Mouse (Mus musculus): ENCODE measurements around the gene Zfp292. TPM values are rescaled to one million over a fixed set of nuclear protein-coding genes. Genes with fewer than 3 reads are reported as not detected.

The Zfp292 gene
- polyA plus RNA-seq, 1 experiment from 2014 or later = 28.9 TPM

DNA sequence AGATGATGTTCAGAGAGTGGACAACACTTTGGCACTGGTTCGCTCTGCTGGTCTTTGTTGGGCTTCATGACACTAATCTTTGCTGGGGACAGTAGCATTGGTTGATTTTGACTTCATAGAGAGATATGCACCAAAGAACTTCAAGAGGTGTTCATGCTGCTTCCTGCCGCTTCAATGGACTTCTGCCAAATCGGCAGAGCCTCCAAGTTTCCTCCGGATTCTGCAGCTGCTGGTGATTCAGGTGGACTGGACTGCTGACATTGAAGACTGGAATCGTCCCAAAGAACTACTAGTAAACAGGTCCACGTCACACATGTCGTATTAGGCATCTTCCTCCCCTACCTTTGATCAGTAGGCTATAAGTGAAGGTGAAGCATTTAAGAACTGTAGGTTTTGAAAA, 30.7 kb downstream of the Zfp292 start:
- Histone ChIP-seq H3K9ac (replicated peaks; ENCODE audit: low read depth, low read length) (no peak overlapping the region), H3K36me3 (ENCODE audit: control insufficient read depth, insufficient read depth, low read length) (peaks cover 13% of the 10 kb centered on the region; the same call in 1 of the 2 replicates), H3K27ac (ENCODE audit: low read length) (no peak overlapping the region), H3K27me3 (ENCODE audit: control insufficient read depth, insufficient read depth, low read length) (no peaks in the 10 kb centered on the region), H3K9me3 (ENCODE audit: control insufficient read depth, low read depth, low read length) (no peaks in the 10 kb centered on the region), H3K4me3 (ENCODE audit: low read depth, low read length) (no peak overlapping the region), H3K4me1 (ENCODE audit: control insufficient read depth, insufficient read depth, low read length) (no peaks in the 10 kb centered on the region), H3K4me2 (replicated peaks; ENCODE audit: low read depth, low read length) (no peak overlapping the region)
- no peak for ATAC-seq (ENCODE audit: insufficient number of reproducible peaks, insufficient read depth, low FRiP score, low read depth)
- 94% methylated on average over 7 of the region's 7 CpGs for WGBS

DNA sequence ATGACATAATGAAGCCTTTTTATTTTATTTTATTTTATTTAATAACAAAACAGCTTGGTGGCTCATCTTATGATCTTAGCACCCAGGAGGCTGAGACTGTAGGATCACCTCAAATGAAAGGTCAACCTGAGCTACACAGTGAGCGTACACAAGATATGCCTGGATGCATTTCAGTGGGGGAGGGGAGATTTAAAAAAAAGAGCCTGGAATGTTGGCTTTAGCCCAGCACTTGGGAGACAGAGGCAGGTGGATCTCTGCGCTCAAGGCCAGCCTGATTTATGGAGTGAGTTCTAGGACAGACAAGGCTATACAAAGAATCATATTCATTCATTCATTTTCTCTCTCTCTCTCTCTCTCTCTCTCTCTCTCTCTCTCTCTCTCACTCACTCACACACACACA, 32.6 kb downstream of the Zfp292 start:
- Histone ChIP-seq H3K27ac (ENCODE audit: low read length) (no peak overlapping the region), H3K4me3 (ENCODE audit: low read depth, low read length) (no peak overlapping the region), H3K27me3 (ENCODE audit: control insufficient read depth, insufficient read depth, low read length) (no peaks in the 10 kb centered on the region), H3K9ac (replicated peaks; ENCODE audit: low read depth, low read length) (no peak overlapping the region), H3K4me1 (ENCODE audit: control insufficient read depth, insufficient read depth, low read length) (no peaks in the 10 kb centered on the region), H3K36me3 (ENCODE audit: control insufficient read depth, insufficient read depth, low read length) (peaks cover 13% of the 10 kb centered on the region; the same call in 1 of the 2 replicates), H3K9me3 (ENCODE audit: control insufficient read depth, low read depth, low read length) (no peaks in the 10 kb centered on the region), H3K4me2 (replicated peaks; ENCODE audit: low read depth, low read length) (no peak overlapping the region)
- 91% methylated on average over 2 of the region's 2 CpGs for WGBS
- no peak for ATAC-seq (ENCODE audit: insufficient number of reproducible peaks, insufficient read depth, low FRiP score, low read depth)

DNA sequence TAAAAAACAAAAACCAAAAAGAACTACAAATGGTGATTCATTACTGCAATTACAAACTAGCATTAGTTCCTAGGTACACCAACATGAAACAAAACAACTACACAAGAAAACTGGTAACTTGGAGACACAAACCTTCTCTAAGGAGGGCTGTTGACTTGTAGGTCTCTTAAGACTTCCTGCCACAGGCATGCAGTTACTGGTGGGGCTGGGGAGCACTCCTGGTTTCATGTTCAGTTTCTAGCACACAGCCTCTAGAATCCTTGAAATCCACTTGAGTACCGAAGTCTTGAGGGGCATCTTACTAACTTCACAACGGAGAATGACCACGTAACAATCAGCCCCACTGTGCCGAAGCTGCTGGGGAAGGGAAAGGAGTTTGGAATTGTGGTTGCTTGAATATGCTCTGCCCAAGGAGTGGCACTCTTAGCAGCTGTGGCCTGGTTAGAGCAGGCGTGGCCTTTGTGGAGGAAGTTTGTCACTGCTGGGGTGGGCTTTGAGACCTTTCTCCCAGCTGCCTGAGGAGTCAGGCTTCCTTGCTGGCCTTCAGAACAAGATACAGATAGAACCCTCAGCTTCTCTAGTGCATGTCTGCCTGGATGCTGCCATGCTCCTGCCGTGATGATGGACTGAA, 35.0 kb downstream of the Zfp292 start:
- Histone ChIP-seq H3K4me1 (ENCODE audit: control insufficient read depth, insufficient read depth, low read length) (no peaks in the 10 kb centered on the region), H3K4me2 (replicated peaks; ENCODE audit: low read depth, low read length) (no peak overlapping the region), H3K27me3 (ENCODE audit: control insufficient read depth, insufficient read depth, low read length) (no peaks in the 10 kb centered on the region), H3K36me3 (ENCODE audit: control insufficient read depth, insufficient read depth, low read length) (peaks cover 8% of the 10 kb centered on the region; the same call in 1 of the 2 replicates), H3K9me3 (ENCODE audit: control insufficient read depth, low read depth, low read length) (no peaks in the 10 kb centered on the region), H3K27ac (ENCODE audit: low read length) (no peak overlapping the region), H3K9ac (replicated peaks; ENCODE audit: low read depth, low read length) (no peak overlapping the region), H3K4me3 (ENCODE audit: low read depth, low read length) (no peak overlapping the region)
- 95% methylated on average over 6 of the region's 6 CpGs for WGBS
- ATAC-seq (ENCODE audit: insufficient number of reproducible peaks, insufficient read depth, low FRiP score, low read depth) = no peak

DNA sequence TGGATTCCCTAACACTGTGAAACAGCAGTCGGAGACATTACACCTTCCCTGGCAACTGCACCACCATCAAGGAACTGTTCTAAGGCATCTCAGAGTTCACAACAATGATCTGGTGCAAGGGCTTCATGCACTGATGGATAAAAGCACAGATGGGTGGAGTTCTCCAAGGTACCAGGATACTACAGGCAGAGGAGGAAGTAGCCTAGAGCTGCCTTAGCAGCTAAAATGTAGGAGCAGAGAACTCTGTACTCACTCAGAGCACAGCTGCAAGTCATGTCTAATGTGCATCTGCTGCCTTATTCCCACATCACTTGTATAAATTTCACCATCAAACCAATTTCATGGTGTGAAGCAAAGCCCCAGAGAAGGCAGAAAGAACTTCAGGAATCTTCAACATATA, 38.9 kb downstream of the Zfp292 start:
- Histone ChIP-seq H3K9me3 (ENCODE audit: control insufficient read depth, low read depth, low read length) (no peaks in the 10 kb centered on the region), H3K27ac (ENCODE audit: low read length) (no peak overlapping the region), H3K36me3 (ENCODE audit: control insufficient read depth, insufficient read depth, low read length) (peaks cover 9% of the 10 kb centered on the region), H3K27me3 (ENCODE audit: control insufficient read depth, insufficient read depth, low read length) (no peaks in the 10 kb centered on the region), H3K4me2 (replicated peaks; ENCODE audit: low read depth, low read length) (no peak overlapping the region), H3K4me3 (ENCODE audit: low read depth, low read length) (no peak overlapping the region), H3K4me1 (ENCODE audit: control insufficient read depth, insufficient read depth, low read length) (no peaks in the 10 kb centered on the region), H3K9ac (replicated peaks; ENCODE audit: low read depth, low read length) (no peak overlapping the region)
- WGBS = 94% methylated on average over 1 of the region's 1 CpGs
- ATAC-seq (ENCODE audit: insufficient number of reproducible peaks, insufficient read depth, low FRiP score, low read depth) = no peak

DNA sequence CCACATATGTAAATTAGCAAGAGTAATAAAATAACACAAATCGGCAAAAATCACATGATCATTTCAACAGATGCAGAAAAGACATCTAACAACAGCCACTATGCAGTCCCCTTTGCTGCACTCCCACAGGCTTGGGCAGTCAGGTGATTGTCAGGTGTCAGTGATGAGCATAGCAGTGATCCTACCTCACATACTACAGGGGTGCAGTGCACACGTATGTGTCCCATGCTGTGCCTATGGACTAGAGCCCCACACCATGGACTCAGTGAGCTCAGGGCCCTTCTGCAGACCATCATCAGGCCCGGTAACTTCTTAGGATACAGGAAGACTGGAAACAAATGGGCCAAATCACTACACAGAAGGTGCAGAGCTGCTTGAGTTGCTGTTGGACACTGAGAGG, 39.9 kb downstream of the Zfp292 start:
- Histone ChIP-seq H3K9me3 (ENCODE audit: control insufficient read depth, low read depth, low read length) (no peaks in the 10 kb centered on the region), H3K27me3 (ENCODE audit: control insufficient read depth, insufficient read depth, low read length) (no peaks in the 10 kb centered on the region), H3K36me3 (ENCODE audit: control insufficient read depth, insufficient read depth, low read length) (peaks cover 16% of the 10 kb centered on the region), H3K9ac (replicated peaks; ENCODE audit: low read depth, low read length) (no peak overlapping the region), H3K4me2 (replicated peaks; ENCODE audit: low read depth, low read length) (no peak overlapping the region), H3K27ac (ENCODE audit: low read length) (no peak overlapping the region), H3K4me3 (ENCODE audit: low read depth, low read length) (no peak overlapping the region), H3K4me1 (ENCODE audit: control insufficient read depth, insufficient read depth, low read length) (no peaks in the 10 kb centered on the region)
- 85% methylated on average over 3 of the region's 3 CpGs for WGBS
- no peak for ATAC-seq (ENCODE audit: insufficient number of reproducible peaks, insufficient read depth, low FRiP score, low read depth)

DNA sequence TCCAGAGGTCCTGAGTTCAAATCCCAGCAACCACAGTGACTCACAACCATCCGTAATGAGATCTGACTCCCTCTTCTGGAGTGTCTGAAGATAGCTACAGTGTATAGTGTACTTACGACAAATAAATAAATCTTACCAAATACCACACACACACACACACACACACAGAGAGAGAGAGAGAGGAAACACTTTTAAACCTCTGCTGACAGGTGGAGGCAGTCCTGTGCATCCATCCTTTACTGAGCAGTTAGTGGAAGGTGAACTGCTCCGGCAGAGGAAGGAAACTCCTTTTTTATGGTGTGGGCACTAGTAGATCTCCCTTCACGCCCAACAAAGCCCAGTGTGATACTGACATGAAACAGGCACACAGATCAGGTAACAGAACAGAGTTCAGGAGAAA, 51.3 kb downstream of the Zfp292 start:
- no peak for ATAC-seq (ENCODE audit: insufficient number of reproducible peaks, insufficient read depth, low FRiP score, low read depth)
- H3K27me3 ChIP-seq (ENCODE audit: control insufficient read depth, insufficient read depth, low read length) = no peaks in the 10 kb centered on the region
- WGBS = 87% methylated on average over 4 of the region's 4 CpGs
- peaks cover 9% of the 10 kb centered on the region; the same call in 1 of the 2 replicates for H3K36me3 ChIP-seq (ENCODE audit: control insufficient read depth, insufficient read depth, low read length)
- H3K9me3 ChIP-seq (ENCODE audit: control insufficient read depth, low read depth, low read length) = no peaks in the 10 kb centered on the region
- no peak overlapping the region for H3K4me3 ChIP-seq (ENCODE audit: low read depth, low read length)
- H3K27ac ChIP-seq (ENCODE audit: low read length) = no peak overlapping the region
- no peak overlapping the region for H3K9ac ChIP-seq (replicated peaks; ENCODE audit: low read depth, low read length)
- no peaks in the 10 kb centered on the region for H3K4me1 ChIP-seq (ENCODE audit: control insufficient read depth, insufficient read depth, low read length)
- no peak overlapping the region for H3K4me2 ChIP-seq (replicated peaks; ENCODE audit: low read depth, low read length)

DNA sequence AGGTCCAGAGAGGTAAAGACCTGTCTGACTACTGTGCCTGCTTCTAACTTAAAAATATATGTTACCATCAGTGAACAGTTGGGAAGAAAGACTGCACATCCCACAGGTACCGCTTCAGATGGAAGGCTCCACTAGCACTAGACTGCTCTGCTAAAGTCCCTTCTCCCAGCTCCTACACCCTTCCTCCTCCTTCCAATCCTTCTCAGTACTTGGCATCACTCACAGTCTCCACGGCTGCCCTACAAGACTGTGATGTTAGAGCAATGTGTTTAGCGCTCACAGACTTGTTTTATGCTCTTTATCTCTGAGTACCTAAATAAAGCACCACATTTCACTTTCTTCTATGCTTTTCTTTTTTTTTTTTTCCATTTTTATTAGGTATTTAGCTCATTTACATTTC, 53.3 kb downstream of the Zfp292 start:
- Histone ChIP-seq H3K9me3 (ENCODE audit: control insufficient read depth, low read depth, low read length) (no peaks in the 10 kb centered on the region), H3K27ac (ENCODE audit: low read length) (no peak overlapping the region), H3K4me3 (ENCODE audit: low read depth, low read length) (no peak overlapping the region), H3K4me1 (ENCODE audit: control insufficient read depth, insufficient read depth, low read length) (no peaks in the 10 kb centered on the region), H3K4me2 (replicated peaks; ENCODE audit: low read depth, low read length) (no peak overlapping the region), H3K36me3 (ENCODE audit: control insufficient read depth, insufficient read depth, low read length) (peaks cover 4% of the 10 kb centered on the region; the same call in 1 of the 2 replicates), H3K27me3 (ENCODE audit: control insufficient read depth, insufficient read depth, low read length) (no peaks in the 10 kb centered on the region), H3K9ac (replicated peaks; ENCODE audit: low read depth, low read length) (no peak overlapping the region)
- WGBS = 96% methylated on average over 3 of the region's 3 CpGs
- no peak for ATAC-seq (ENCODE audit: insufficient number of reproducible peaks, insufficient read depth, low FRiP score, low read depth)

DNA sequence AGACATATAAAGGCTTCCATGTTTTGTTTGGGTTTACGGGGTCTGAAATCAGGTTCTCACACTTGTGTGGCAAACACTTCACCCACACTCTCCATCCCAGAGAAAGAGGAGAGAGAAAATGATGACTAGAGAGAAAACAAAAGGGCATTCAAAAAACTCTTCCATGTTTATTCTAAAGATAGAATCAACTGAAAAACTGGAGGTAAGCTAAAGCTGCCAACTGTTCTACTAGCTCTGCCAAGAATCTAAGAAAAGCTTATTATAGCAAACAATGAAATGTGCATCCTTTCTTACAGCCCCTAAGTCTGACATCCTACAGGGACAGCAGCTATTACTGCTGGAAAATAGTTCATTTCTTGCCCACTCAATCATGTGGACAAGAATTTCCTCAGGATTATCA, 58.9 kb downstream of the Zfp292 start:
- Histone ChIP-seq H3K9ac (replicated peaks; ENCODE audit: low read depth, low read length) (no peak overlapping the region), H3K27ac (ENCODE audit: low read length) (no peak overlapping the region), H3K4me1 (ENCODE audit: control insufficient read depth, insufficient read depth, low read length) (no peaks in the 10 kb centered on the region), H3K9me3 (ENCODE audit: control insufficient read depth, low read depth, low read length) (no peaks in the 10 kb centered on the region), H3K4me2 (replicated peaks; ENCODE audit: low read depth, low read length) (no peak overlapping the region), H3K27me3 (ENCODE audit: control insufficient read depth, insufficient read depth, low read length) (no peaks in the 10 kb centered on the region), H3K36me3 (ENCODE audit: control insufficient read depth, insufficient read depth, low read length) (peaks cover 9% of the 10 kb centered on the region), H3K4me3 (ENCODE audit: low read depth, low read length) (no peak overlapping the region)
- ATAC-seq (ENCODE audit: insufficient number of reproducible peaks, insufficient read depth, low FRiP score, low read depth) = no peak
- WGBS = 96% methylated on average over 1 of the region's 1 CpGs

DNA sequence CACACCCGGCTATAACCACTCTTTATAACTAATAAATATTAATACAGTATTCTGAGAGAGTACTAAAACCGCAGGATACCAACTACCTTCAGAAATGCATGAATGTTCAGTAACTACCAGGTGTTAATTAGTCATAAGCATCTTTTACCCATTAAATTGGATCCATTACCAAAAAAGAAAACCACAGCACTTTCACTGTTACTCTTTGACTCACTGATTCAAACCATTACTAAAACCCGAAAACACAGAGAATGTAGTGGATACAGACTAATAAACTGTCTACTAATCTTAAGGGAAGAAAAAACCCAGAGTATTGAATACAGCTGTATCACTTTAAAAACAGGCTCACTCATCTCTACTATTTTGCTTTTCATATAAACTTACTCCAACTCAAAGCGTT, 62.9 kb downstream of the Zfp292 start:
- 86% methylated on average over 4 of the region's 4 CpGs for WGBS
- no peak overlapping the region for H3K4me2 ChIP-seq (replicated peaks; ENCODE audit: low read depth, low read length)
- H3K36me3 ChIP-seq (ENCODE audit: control insufficient read depth, insufficient read depth, low read length) = peaks cover 23% of the 10 kb centered on the region
- ATAC-seq (ENCODE audit: insufficient number of reproducible peaks, insufficient read depth, low FRiP score, low read depth) = no peak
- H3K9ac ChIP-seq (replicated peaks; ENCODE audit: low read depth, low read length) = no peak overlapping the region
- H3K9me3 ChIP-seq (ENCODE audit: control insufficient read depth, low read depth, low read length) = no peaks in the 10 kb centered on the region
- no peaks in the 10 kb centered on the region for H3K27me3 ChIP-seq (ENCODE audit: control insufficient read depth, insufficient read depth, low read length)
- no peaks in the 10 kb centered on the region for H3K4me1 ChIP-seq (ENCODE audit: control insufficient read depth, insufficient read depth, low read length)
- no peak overlapping the region for H3K4me3 ChIP-seq (ENCODE audit: low read depth, low read length)
- H3K27ac ChIP-seq (ENCODE audit: low read length) = no peak overlapping the region
